Mouse (Mus musculus) intestine, embryonic 16.5 days (tissue): ENCODE results near the gene Stk38. TPM values are rescaled to one million over a fixed set of nuclear protein-coding genes. Genes with fewer than 3 reads are reported as not detected.
A peak's percentile ranks its signal among the peaks of the same experiment; 100 is the strongest.

ENCODE experiments used
- ATAC-seq: fragments of 200-750 bp; cut with Nextera tagmentation; 2 replicates; pipeline ENCODE4 v1.8.0; 2017; ENCODE audit warnings: moderate TSS enrichment, moderate library complexity
- H3K27ac ChIP-seq: fragments of 300-500 bp; sonication (generic); 2 replicates; pipeline ENCODE4 v1.5.1; 2014; ENCODE audit warnings: mild to moderate bottlenecking, low read length
- H3K27me3 ChIP-seq: fragments of 300-500 bp; sonication (generic); replicated peaks from 2 replicates; pipeline ENCODE4 v1.6.1; 2014; ENCODE audit warnings: low read length, control low read depth, mixed read lengths; ENCODE audit not compliant: control insufficient read depth, insufficient read depth
- H3K36me3 ChIP-seq: fragments of 300-500 bp; sonication (generic); 2 replicates; pipeline ENCODE4 v1.6.1; 2014; ENCODE audit warnings: low read length, control low read depth; ENCODE audit not compliant: control insufficient read depth, insufficient read depth
- H3K4me1 ChIP-seq: fragments of 300-500 bp; sonication (generic); 2 replicates; pipeline ENCODE4 v1.6.1; 2014; ENCODE audit warnings: low read length, control low read depth, mixed read lengths; ENCODE audit not compliant: control insufficient read depth, insufficient read depth
- H3K4me2 ChIP-seq: fragments of 300-500 bp; sonication (generic); 2 replicates; pipeline ENCODE4 v1.6.1; 2014; ENCODE audit warnings: low read depth, low read length, control low read depth
- H3K4me3 ChIP-seq: fragments of 300-500 bp; sonication (generic); 2 replicates; pipeline ENCODE4 v1.5.1; 2014; ENCODE audit warnings: mild to moderate bottlenecking, low read length
- H3K9ac ChIP-seq: fragments of 300-500 bp; sonication (generic); 2 replicates; pipeline ENCODE4 v1.6.1; 2014; ENCODE audit warnings: low read depth, low read length
- H3K9me3 ChIP-seq: fragments of 300-500 bp; sonication (generic); 2 replicates; pipeline ENCODE4 v1.6.1; 2016; ENCODE audit warnings: low read length, control low read depth; ENCODE audit not compliant: control insufficient read depth
- WGBS: fragments of 180-500 bp; shearing (Covaris S2); extraction: QIAGEN DNeasy Blood & Tissue Kit; methylation state at CpG from one replicate; pipeline ENCODE4 v1.1.7; 2014; 5-methylcytosine and 5-hydroxymethylcytosine counted together
- polyA plus RNA-seq: library from polyadenylated mRNA; unstranded; fragments of >200 nt; fragmentation: Nextera tagmentation; extraction: Ambion mirVana; gene quantifications from 2 replicates; pipeline ENCODE4 v1.2.1, GENCODE M21; 2015

Stk38 gene
- polyA plus RNA-seq, 1 experiment from 2014 or later = 104 TPM

DNA sequence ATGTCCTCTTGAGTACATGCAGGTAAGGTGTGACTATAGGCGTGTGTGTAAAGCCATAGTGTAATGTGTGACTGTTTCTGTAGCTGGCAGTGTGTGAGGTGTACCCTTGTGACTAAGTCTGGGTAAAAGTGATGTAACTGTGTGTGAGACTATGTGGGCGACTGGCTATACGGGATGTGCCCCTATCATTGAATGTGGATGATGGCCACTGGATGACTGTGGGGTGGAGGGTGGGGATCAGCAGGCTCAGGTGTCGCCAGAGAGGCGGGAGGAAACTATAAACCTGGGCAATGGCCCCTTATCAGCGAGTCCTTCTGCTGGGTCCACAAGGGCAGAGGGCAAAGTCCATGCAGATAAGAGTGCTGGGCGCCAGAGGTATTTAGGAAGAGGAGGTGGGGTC lies 42.1 kb upstream of the Stk38 start:
- no peaks in the 10 kb centered on the region for H3K9me3 ChIP-seq
- H3K27me3 ChIP-seq = no peaks in the 10 kb centered on the region
- peaks cover 30% of the 10 kb centered on the region for H3K4me1 ChIP-seq
- peak overlapping the region; percentile 44 for H3K4me2 ChIP-seq
- 52% methylated on average over 7 of the region's 7 CpGs for WGBS
- 0 out of 2 replicates have a peak overlapping the region, but pooled peaks have one; percentile 10 for H3K4me3 ChIP-seq
- peaks cover 10% of the 10 kb centered on the region for H3K36me3 ChIP-seq
- peak overlapping the region; percentile 88 for H3K27ac ChIP-seq
- peak; percentile 81 for ATAC-seq
- H3K9ac ChIP-seq = peak overlapping the region; percentile 62; the same call in 1 of the 2 replicates

DNA sequence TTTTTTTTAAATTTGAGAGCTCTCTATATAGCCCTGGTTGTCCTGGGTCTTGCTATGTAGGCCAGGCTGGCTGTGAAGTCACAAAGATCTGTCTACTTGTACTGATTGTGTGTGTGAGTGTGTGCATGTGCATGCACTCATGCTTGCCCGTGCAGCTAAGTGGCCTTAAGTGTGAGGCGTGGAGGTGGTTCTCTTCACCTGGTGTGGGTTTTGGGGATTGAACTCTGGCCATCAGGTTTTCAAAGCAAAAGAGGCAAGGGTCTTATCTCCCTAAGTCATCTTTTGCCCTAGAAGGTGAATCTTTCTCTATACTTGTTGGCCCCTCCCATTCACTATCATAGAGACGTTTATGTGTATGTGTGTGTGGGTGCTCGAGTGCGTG lies 41.7 kb upstream of the Stk38 start:
- ATAC-seq = no peak
- peak overlapping the region; percentile 80 for H3K27ac ChIP-seq
- peaks cover 29% of the 10 kb centered on the region for H3K4me1 ChIP-seq
- no peaks in the 10 kb centered on the region for H3K9me3 ChIP-seq
- H3K36me3 ChIP-seq = peaks cover 10% of the 10 kb centered on the region
- no peak overlapping the region for H3K4me2 ChIP-seq
- 0 out of 2 replicates have a peak overlapping the region, but pooled peaks have one; percentile 13 for H3K9ac ChIP-seq
- no peaks in the 10 kb centered on the region for H3K27me3 ChIP-seq
- WGBS = 53% methylated on average over 5 of the region's 5 CpGs
- no peak overlapping the region for H3K4me3 ChIP-seq

DNA sequence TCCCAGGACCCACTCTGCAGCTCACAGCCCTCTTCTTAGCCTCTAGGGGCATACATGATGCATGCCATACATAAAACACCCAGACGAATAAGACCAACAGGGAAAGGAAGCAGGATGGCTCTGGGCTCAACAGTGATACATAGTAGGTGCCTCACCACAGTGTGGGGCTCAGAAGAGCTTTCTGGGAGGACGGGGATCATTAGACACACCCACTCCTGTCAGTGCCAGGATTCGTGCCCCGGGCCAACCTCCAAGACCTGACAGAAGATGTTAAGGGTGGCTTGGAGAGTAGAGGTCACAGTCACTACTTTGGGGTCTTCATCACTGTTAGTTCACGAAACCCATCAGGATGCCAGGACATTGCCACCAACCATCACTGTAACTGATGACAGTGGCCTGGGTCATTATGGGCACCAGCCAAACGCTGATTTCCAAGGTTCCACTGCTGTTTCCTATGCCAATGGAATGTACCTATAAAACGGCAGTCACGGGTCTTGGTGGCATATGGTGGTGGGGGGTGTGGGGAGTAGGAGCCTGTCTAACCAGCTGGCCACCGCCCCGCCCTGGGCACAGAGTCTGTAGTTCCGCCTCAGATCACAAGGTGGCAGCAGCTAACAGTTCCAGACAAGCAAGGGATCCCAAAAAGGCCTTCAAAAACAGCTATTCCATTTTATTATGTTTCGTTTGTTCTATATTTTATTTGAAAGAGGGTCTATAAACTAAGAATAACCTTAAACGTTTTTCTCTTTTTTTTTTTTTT lies 41.1 kb upstream of the Stk38 start:
- Histone ChIP-seq H3K9me3 (no peaks in the 10 kb centered on the region), H3K27me3 (no peaks in the 10 kb centered on the region), H3K4me2 (no peak overlapping the region), H3K4me1 (peaks cover 23% of the 10 kb centered on the region), H3K36me3 (peaks cover 10% of the 10 kb centered on the region), H3K27ac (no peak overlapping the region), H3K4me3 (no peak overlapping the region), H3K9ac (no peak overlapping the region)
- 0 out of 2 replicates have a peak, but pooled peaks have one; percentile 13 for ATAC-seq
- 19% methylated on average over 13 of the region's 13 CpGs for WGBS

DNA sequence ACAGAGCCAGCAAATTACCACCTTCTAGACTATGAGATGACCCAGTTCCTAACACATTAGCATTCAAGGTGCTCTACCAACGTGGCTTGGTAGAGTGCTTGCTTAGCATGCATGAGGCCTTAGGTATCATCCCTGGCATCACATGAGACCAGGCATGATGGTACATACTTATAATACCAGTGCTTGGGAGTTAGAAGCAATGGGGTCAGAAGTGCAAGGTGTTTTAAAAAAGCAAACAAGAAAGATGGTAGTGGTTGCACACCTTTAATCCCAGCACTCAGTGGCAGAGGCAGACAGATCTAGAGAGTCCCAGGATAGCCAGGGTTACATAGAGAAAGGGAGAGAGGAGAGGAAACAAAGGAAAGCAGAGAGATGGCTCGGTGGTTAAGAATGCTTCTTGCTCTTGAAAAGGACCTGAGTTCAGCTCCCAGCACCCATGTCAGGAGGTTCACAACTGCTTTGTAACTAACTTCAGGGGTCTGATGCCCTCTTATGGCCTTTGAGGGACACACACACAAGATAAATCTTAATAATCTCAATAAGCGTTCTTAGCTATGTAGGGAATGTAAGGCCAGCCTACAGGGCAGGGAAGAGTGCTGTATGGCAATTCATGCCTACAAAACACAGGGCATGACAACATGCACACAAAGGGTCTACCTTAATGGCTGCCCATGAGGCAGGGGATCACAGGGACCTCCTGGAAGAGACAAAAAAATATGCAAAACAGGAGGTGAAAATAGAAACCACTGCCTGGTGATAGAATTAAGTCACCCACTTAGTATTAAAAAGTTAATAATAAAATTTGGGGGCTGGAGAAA lies 40.1 kb upstream of the Stk38 start:
- peaks cover 13% of the 10 kb centered on the region for H3K36me3 ChIP-seq
- 56% methylated on average over 3 of the region's 3 CpGs for WGBS
- H3K9me3 ChIP-seq = no peaks in the 10 kb centered on the region
- no peak overlapping the region for H3K9ac ChIP-seq
- H3K4me2 ChIP-seq = no peak overlapping the region
- H3K27me3 ChIP-seq = no peaks in the 10 kb centered on the region
- H3K4me1 ChIP-seq = peaks cover 19% of the 10 kb centered on the region
- no peak for ATAC-seq
- H3K27ac ChIP-seq = no peak overlapping the region
- no peak overlapping the region for H3K4me3 ChIP-seq

GRCm38 (mm10) chr17:29046863-29047262 lies 39.1 kb upstream of the Stk38 start:
- Histone ChIP-seq H3K4me3 (no peak overlapping the region), H3K9ac (no peak overlapping the region), H3K27ac (no peak overlapping the region; the same call in 1 of the 2 replicates), H3K36me3 (peaks cover 13% of the 10 kb centered on the region), H3K27me3 (no peaks in the 10 kb centered on the region), H3K4me2 (no peak overlapping the region), H3K9me3 (no peaks in the 10 kb centered on the region), H3K4me1 (peaks cover 19% of the 10 kb centered on the region)
- ATAC-seq = no peak
- WGBS = 89% methylated on average over 3 of the region's 3 CpGs

- peaks cover 13% of the 10 kb centered on the region for H3K36me3 ChIP-seq
- H3K27me3 ChIP-seq = no peaks in the 10 kb centered on the region
- no peak overlapping the region for H3K4me2 ChIP-seq
- H3K4me3 ChIP-seq = no peak overlapping the region
- H3K27ac ChIP-seq = peak overlapping the region; percentile 66
- 62% methylated on average over 12 of the region's 12 CpGs for WGBS
- peak; percentile 49 for ATAC-seq
- H3K9ac ChIP-seq = no peak overlapping the region
- H3K9me3 ChIP-seq = no peaks in the 10 kb centered on the region
- peaks cover 17% of the 10 kb centered on the region for H3K4me1 ChIP-seq
These were observed 38.1 kb upstream of the Stk38 start for GRCm38 (mm10) chr17:29045741-29046530.

DNA sequence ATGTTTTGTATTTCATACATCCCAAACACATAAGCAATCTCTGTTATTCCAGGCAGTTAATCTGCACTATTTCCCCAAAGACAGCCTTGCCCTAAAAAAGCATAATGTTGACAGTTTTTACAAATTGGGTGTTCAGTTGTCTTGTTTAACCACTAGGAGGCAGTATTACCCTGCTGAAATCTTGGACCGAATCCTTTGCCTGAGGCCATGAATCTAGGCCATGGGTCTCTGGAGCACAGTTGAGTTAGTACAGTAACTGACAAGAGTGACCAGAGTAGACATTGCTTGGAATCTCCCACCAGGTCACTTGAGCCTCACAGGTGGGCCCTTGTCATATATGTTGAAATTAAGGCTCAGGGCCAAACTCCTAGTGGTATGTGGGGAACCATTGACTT lies 37.1 kb upstream of the Stk38 start:
- ATAC-seq = no peak
- no peak overlapping the region for H3K4me2 ChIP-seq
- H3K36me3 ChIP-seq = peaks cover 17% of the 10 kb centered on the region
- H3K27ac ChIP-seq = peak overlapping the region; percentile 66; the same call in 1 of the 2 replicates
- no peak overlapping the region for H3K4me3 ChIP-seq
- no peaks in the 10 kb centered on the region for H3K9me3 ChIP-seq
- 73% methylated on average over 1 of the region's 1 CpGs for WGBS
- no peak overlapping the region for H3K9ac ChIP-seq
- H3K4me1 ChIP-seq = peaks cover 10% of the 10 kb centered on the region
- H3K27me3 ChIP-seq = no peaks in the 10 kb centered on the region

DNA sequence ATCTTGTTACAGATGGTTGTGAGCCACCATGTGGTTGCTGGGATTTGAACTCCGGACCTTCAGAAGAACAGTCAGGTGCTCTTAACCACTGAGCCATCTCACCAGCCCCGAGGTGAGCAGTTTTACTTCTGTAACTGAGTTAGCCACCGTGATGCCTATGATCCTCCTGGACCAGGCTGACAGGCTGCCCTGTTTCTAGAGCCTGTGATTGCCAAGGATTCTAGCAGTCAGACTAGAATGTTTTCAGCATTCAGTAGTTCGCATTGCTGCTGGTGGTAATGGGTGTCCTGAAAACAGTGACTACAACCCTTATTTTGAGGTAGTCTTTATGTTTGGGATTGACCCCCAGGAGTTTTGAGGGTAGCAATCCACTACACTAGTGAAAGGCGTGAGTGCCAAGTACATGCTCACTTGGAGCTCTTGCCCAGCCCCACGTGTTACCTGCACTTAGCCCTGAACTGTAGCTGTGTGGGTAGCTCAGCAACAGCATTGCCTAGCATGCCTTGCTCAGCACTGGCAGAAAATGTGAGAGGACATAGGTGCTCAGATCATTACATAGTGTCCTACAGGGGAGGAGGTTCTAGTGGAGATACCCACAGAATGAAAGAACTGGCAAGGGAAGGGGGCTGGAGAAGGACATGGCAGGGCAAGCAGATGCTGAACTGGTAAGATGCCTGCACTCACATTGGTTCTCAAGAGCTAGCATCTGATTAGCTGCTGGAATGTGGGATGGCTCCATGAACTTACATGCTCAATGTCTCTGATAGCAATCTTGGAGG lies 36.5 kb upstream of the Stk38 start:
- Histone ChIP-seq H3K27ac (no peak overlapping the region), H3K36me3 (peaks cover 21% of the 10 kb centered on the region), H3K27me3 (no peaks in the 10 kb centered on the region), H3K4me2 (no peak overlapping the region), H3K4me3 (no peak overlapping the region), H3K9ac (no peak overlapping the region), H3K4me1 (peaks cover 5% of the 10 kb centered on the region), H3K9me3 (no peaks in the 10 kb centered on the region)
- 81% methylated on average over 6 of the region's 6 CpGs for whole genome bisulfite sequencing
- ATAC-seq = no peak; the same call in 1 of the 2 replicates
